Mouse (Mus musculus): ENCODE data around the gene Dazap1.

The Dazap1 gene

DNA sequence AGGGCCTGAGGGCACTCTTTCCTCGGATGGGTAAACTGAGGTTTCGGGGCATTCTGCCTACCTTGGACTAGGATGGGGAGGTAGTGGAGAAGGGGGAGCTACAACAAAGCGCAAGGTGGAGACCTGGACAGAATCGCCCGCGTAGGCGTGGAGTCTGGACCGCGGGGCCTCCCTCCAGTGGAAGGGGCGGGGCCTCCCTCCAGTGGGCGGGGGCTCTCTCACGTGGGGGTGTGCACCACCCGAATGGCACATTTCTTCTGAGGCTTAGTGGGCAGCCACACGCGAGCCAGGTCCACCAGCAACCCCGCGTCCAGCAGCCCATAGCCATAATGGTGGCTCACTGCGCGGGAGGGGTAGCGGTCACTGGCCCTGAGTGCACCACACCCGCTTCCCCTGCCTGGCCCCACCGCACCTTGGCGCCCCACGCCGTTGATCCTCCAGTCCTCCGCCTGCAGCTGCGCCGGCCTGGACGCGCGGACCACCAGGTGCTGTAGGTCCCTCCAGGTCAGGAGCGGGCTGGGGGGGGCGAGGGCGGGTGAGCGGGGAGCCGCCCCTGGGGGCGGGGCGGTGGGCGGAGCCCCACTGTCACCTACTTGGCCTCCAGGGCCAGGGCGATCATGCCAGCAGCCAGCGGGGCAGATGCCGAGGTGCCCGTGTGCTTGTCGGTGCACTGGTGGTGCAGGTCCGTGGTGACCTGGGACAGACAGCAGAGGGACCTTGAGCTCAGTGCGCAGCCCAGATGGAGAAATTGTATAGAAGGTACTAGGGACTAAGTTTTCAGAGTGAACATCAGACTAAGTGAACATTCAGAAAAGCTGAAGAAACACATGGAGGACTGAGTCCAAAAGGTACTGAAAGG, 62.2 kb downstream of the Dazap1 start:
- ATAC-seq (ENCODE audit: low TSS enrichment), result no peak

DNA sequence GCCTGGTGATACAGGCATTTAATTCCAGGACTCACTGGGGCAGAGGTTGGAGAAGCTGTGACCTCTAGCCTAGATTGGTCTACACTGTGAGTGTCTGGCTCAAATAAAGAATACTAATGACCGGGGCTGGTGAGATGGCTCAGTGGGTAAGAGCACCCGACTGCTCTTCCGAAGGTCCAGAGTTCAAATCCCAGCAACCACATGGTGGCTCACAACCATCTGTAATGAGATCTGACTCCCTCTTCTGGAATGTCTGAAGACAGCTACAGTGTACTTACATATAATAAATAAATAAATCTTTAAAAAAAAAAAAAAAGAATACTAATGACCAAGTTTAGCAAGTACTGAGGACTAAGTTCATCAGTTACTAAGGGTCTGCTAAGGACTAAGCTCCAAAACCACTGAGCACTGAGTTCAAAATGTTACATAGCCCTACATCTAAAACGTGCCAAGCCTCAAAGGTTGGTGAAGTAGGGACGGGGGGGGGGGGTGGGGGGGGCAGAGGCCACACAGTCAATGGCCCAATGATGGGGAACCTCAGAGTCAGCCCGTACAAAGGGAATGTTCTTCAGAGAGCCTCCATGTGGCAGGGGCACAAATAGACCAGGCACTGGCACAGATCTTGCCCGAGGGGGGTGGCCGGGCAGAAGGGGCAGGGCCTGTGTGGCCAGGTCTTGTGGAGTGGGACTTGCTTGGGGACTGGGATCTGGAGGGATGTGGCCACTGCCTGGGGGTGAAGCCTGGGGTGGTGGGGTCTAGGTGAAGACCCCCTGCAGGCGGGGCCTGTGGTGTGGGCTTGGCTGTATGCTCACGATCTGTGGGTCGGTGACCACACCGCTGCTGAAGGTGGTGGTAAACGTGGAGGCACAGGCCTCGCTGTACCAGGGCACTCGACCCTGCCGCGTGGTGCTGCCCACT, 63.1 kb downstream of the Dazap1 start:
- no peak for ATAC-seq (ENCODE audit: low TSS enrichment)

DNA sequence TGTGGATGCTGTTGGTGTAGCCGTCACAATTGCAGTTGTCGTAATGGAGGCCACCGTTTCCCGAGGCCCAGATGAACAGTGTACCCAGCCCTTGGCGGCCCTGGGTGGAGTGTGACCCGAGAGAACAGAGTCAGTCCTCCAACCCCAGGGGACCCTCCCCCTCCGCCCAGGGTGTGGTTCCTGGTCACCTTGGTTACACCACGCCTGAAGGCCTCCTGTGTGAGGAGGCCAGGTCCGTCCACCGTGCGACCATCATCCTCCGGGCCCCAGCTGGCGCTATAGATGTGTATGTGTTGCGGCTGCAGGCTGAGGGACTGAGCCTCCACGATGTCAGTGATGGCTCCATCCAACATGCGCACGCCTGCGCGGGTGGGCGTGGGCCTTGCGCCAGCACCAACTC, 63.8 kb downstream of the Dazap1 start:
- no peak for ATAC-seq (ENCODE audit: low TSS enrichment)

DNA sequence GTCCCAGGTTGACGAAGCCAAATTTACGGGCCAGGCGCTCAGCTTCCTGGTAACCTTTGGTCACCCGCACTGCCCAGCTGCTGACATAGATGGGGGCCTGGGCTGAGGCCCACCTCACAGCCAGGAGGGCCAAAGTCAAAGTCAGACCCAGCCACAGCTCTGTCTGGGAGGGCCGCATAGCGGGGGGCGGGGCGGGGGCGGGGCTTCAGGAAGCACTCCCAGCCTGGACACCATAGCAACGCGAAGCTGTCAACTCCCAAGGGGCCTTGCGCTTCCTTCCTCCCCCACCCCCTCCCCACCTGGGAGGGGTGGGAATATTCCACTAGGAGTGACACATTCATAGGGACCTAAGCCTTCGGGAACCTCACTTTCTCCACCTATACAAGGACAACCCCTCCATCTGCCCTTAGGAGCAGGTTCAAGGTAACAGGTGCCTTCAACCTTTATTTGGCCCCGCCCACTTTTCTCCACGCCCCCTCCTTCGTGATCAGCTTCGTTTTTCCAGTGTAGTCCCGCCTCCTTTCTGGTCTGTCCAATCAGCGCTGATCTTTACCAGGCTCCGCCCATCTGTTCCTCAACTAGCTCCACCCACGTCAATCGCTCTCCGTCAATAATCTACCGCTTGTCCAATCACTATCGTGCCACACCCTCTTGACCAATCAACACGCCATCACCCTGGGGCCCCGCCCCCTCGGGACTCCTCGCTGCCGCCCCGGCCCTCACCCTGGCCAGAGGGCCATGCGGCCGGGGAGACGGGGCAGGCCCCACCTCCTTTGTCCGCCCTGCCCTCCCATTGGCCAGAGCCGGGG, 68.2 kb downstream of the Dazap1 start, which contains the start of the genes Pcsk4 and Reep6:
Gene Pcsk4, minus strand, starts transcription at position 226 of the 809 bp plus-strand sequence.
Gene Reep6, plus strand, starts transcription at position 681 of the 809 bp plus-strand sequence.
- ATAC-seq (ENCODE audit: low TSS enrichment), result peak; percentile 76

DNA sequence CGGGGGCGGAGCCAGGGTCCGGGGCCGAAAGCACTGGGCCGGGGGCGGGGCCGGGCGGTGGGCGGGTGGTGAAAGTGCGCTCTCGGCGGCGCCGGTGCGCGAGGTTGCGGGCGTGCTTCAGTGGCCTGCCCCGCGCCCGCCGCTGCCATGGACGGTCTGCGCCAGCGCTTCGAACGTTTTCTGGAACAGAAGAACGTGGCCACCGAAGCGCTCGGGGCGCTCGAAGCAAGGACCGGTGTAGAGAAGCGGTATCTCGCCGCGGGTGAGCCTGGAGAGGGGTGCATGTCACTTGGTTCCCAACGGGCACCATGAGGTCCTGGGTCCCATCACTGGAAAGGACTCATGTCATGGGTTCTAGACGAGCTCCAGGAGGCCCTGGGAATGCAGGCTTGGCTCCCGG, 68.8 kb downstream of the Dazap1 start:
- ATAC-seq (ENCODE audit: low TSS enrichment), result no peak

DNA sequence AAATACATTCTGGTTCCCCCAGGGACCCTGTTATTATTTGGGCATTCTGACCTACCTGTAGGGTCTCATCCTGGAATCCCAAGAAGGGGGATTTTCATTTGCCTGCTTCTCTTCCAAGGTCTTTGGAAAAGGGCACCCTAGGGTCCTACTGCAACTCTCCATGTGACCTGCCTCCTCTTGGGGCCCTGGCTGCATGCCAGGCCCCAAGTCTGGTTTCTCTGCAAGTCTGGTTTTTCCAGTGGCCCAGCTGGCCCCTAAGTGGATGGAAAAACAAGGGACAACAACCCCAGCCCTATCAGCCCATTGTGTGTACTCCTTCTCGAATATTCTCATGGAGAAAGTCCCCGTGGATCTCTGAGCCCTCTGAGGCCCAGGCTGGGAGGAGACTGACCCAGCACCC, 69.6 kb downstream of the Dazap1 start:
- ATAC-seq (ENCODE audit: low TSS enrichment), result no peak

DNA sequence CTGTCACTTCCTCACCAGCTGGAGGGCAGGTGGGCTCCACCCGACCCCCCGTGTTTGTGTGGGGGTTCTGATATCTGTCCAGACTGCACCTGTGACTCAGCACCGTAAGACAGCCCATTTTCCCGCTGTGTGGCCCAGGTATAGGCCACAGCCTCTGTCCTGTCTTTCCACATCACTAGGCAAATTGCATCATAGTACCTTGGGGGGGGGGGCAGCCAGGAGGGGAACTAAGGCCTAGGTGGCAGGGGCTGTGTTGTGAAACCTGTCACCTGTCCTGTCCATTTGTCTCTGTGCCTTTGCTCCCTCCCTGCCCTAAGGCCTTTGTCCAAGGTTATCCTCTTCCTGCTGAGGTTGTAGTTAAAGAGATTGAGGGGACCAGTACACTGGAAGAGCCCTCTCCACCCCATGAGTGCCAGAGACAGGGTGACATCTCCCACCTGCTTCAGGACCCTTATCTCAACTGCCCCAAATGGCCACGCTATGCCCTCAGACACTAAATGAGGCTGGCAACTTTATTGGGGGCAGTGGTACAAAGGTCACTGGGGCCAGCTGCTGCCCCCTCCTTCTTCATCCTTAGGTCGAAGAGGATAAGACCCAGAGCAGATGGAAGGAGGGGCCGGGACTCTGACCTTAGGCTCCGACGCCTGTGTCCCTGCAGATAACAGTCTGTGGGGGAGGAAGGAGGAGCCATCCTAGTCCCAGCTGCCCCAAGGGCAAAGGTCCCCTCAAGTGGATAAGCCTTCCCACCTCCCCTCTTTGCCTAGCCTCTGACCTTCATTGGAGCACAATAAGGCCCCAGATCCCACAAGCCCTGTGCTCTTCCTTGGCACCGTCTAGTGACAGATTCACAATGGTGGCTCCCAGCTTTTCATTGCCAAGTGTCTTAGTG, 70.6 kb downstream of the Dazap1 start:
- no peak for ATAC-seq (ENCODE audit: low TSS enrichment)

DNA sequence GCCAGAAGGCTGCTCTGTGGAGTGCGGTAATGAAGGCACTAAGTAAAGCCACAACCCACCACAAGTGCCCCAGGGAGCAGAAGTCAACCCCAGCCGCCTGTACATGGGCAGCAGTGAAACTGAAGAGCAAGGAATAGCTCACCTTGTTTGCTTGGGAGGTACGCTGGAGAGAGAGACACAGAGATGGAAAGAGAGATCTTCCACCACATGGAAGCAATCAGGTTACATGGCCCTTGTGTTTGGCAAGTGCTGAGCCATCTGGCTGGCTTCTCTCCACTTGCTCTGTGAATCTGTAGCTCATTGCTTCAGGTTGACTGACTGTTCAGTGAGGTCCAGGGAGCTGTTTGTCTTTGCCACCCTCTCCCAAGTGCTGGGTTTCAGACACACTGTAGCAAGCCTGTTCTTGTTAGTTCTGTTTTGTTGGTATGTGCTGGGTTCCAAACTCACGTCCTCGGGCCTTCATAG, 71.3 kb downstream of the Dazap1 start:
- ATAC-seq (ENCODE audit: low TSS enrichment), result no peak

DNA sequence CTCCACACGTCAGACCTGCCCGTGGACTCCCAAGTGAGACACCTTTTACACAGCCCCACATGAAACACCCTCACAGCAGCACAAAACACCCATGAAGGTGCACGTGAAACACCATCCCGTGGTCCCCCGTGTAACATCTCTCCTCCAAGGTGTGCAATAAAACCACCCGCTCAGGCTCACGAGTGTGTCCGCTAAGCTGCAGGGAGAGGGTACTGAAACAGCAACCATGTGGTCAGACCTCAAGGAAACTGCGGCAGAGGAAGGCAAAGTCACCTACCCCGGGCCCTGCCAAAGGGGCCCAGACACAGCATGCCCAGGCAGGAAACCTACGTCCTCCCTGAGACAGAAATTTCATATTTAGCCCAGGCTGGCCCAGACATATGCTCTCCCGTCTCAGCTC, 75.0 kb downstream of the Dazap1 start:
- ATAC-seq (ENCODE audit: low TSS enrichment), result no peak

Data from frontal cortex, adult (tissue).